Mouse (Mus musculus): Measurements from ENCODE around the gene Abhd15. TPM values are rescaled to one million over a fixed set of nuclear protein-coding genes. Genes with fewer than 3 reads are reported as not detected.

Abhd15 gene
- 10 to 100 TPM; 26.1 to 27.5 TPM for total RNA-seq (2021)
- long read RNA-seq, experiment 1, transcript Abhd15-201 (2 exons, 2,662 nt) = major isoform, 24 of 60 reads
- long read RNA-seq, experiment 1, partial matches to known transcripts = 12 of 60 reads
- long read RNA-seq, experiment 1, other reads (novel, unspliced or antisense) = 24 of 60 reads
- long read RNA-seq, experiment 2, partial matches to known transcripts = 0 of 15 reads
- long read RNA-seq, experiment 2, other reads (novel, unspliced or antisense) = 11 of 15 reads

DNA sequence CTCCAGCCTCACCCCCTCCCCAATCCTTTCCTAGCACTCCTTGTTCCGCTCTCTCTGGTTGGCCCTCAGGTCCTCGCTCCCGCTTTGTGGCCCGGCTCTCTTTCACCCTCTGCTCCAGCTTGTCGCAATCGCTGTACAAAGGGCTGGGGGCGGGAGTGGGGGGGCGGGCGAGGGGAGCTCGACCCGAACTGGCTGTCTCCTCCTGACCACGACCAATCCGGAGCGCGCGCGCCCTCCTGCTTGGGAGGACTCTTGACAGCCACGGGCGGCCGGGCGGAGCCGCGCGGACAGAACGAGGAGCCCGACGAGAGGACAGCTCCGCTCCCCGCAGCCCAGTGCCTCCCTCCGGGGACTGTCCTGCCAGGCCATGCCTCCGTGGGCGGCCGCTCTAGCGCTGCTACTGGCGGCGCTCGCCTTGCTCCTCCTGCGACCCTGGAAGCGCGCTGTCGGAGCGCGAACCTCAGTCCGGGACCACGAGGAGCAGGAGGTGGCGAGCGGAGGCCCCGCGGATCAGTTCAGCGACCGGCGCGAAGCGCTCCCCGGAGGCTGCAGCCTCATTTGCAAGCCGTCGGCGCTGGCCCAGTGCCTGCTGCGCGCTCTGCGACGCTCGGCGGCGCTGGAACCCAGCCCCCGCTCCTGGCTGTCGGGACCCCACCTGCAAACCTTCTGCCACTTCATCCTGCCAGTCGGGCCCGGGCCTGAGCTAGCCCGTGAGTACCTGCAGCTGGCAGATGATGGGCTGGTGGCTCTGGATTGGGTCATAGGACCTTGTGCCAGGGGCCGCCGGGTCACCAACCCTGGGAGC, at the start of gene Abhd15:
TSS of gene Abhd15 (plus strand) at position 290 of the 805 bp plus-strand sequence.
- DNase-seq = peak; percentile 95

DNA sequence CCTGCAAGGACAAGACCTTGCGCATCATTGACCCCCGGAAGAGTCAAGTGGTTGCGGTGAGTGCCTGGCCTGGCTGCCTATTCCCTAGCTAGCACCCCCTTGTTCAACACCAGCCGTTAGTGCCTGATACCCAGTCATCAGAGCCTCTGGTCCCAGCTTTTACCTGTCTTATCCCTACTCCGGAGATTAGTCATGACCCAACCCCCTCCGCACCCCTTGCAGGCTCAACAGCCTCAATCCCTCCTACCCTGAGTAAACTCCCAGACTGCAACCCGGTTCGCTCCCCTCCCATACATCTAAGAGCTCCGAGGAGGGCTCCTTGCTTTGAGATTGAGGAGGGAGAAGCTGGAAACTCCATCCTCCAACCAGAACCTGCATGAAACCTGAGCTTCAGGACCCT, 48.4 kb upstream of the Abhd15 start:
- DNase-seq = no peak

DNA sequence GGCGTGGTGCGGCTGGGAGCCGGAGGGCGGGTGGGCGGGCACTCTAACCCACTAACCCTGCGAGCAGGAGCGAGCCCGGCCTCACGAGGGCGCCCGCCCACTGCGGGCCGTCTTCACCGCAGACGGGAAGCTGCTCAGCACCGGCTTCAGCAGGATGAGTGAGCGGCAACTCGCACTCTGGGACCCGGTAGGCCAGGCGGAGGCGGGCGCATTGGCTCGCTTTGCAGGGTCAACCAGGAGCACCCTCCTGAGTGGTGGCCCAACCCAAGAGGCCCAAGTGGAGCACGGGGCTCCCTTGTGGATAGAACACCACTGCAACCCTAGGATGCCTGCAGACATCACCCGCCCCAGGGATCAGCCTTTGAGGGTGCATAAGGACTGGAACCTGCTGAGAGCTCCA, 47.8 kb upstream of the Abhd15 start:
- peak; percentile 86 for DNase-seq

DNA sequence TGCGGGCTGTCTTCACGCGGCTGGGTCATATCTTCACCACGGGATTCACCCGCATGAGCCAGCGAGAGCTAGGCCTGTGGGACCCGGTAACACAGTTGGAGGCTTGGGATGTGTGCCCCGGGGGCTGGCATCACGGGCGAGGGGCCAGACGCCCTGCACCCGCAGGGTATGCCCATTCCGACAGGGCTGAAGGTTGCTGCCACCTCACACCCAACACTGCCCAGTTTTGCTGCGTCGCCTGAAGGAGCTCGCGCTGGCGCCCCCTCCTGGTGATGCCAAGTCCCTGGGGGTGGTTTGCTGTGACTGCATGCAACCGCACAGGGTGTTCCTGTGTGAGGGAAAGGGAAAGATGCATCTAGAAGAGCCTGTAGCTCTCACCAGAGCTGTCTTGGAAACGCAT, 47.1 kb upstream of the Abhd15 start:
- DNase-seq = peak; percentile 89

DNA sequence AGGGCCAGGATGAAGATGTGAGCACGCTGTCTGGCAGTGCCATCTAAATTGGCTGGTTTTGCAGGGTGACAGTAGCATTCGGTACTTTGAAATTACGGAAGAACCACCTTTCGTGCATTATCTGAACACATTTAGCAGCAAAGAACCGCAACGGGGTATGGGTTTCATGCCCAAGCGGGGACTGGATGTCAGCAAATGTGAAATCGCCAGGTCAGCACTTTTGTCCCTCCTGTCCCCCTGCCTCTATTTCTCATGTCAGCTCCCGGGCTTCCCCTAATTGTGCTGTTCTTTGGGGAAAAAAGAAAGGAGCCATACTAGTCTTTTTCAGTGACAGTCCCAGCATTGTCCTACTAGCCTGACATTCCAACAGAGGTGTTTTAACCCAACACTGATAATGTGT, 46.5 kb upstream of the Abhd15 start:
- no peak for DNase-seq

DNA sequence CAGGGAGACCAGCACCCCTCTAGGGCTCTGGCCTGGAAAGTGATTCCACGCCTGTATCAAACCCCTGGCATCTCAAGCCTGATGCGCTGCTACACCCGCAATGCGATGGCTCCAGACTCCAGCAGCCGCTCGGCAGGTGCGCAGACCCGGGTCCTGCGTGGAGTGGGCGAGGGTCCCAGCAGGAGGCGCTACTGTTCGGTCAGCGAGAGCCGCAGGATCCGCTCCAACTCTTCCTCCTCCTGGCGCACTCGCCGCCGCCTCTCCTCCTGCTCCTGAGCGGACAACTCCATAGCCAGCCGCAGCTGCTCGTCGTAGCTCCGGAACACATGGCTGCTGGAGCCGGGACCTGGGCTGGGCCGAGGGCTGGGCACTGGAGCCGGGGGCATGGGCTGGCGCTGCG, 43.5 kb upstream of the Abhd15 start:
- DNase-seq = no peak

DNA sequence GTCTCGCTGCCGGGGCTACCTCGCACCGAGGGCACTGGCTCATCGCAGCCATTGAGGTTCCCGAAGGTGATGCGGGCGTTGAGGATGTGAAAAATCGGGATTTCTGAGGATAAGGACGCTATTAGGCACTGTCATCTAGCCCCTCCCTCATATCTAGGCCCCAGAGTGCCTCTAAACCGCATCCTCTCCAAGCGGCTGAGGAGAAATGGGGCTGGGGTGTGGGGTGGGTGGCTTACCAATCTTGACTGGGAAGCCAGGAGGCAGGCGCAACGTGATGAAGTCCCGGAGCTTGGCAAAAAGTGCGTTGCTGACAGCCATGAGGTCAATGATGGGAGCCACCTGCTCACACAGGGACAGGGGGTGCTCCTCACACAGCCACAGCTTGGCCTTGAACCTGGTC, 42.1 kb upstream of the Abhd15 start:
- no peak for DNase-seq

DNA sequence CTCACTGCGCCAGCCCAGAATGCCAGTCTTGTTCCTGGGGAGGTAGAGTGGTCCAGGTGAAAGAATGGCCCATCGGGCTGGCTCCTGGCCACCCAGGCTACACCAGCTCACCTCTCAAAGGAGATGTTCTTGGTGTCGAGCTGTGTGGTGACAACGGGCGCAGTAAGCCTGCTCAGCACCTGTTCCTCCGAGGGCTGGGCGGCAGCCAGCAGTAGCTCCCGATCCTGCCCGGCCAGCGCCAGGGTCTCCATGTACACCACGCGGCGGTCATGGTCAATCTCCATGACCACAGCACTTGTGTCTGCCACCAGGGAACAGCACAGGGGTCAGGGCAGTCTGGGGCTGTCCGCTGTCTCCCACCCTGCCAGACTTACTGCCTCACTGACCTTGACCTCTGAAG, 38.7 kb upstream of the Abhd15 start:
- no peak for DNase-seq

DNA sequence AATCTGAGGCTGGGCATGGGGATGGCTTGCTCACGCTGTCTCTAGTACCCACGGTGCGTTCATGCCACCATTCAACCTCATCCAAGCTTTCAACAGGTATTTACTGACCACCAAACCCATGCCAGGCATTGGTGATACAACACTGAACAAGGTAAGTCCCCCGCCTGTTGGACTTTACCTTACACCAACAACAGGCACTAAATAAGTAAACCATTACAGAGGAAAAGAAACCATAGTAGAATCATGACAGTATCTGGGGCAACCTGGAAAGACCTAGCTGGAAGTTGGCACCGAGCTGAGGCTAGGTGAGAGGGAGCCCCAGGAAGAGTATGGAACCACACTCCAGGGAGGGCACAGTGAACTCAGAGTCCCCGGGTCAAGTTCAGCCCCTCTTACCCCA, 38.0 kb upstream of the Abhd15 start:
- DNase-seq = no peak

DNA sequence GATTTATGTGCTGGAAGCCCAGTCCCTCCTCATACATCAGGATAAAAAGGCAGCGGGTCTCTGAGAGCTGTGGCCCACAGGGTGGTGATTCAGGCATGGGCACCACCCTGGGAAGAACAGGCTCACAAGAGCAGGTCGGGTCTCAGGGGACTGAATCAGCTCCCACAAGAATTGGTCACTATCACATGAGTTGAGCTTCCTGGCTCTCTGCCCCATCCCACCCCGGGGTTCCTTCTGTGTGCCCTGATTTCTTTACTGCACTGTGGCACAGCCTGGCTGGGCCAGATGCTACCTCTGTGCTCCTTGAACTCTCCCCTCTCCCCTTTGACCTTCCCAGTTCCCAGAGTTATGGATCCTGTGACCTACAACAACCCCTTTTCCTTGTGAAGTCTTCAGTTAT, 31.9 kb upstream of the Abhd15 start:
- DNase-seq = no peak

DNA sequence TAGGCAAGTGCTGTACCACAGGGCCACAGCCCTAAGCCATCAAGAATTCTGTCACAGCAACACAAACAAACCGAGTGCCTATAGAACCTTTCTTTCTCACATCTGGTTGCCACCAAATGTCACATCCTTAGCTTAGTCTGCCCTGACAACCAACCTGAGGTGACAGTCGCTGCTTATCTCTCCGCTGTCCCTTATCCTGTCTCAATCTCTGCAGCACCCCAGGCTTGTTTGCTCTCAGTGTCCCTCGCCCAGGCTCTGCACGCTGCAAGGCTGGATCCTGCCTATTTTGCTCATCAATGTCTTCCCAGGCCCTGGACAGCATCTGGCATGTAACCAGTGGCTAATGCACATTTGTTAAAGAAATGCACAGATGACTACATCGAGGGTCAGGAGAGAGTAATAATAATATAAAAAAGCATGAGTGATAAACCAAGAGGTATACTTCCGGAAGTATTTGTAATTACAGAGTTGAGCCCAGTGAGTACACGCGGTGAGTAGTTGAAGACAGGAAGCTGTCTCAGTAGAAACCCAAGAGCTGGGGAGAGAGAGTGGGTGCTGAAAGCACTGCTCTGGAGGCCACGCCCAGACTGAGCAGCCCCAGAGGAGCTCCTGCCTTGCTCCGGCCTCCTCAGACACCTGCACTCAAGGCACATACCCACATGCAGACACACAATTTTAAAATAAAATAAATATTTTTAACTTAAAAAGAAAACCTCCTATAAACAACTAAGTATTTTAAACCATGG, 31.2 kb upstream of the Abhd15 start:
- no peak for DNase-seq

DNA sequence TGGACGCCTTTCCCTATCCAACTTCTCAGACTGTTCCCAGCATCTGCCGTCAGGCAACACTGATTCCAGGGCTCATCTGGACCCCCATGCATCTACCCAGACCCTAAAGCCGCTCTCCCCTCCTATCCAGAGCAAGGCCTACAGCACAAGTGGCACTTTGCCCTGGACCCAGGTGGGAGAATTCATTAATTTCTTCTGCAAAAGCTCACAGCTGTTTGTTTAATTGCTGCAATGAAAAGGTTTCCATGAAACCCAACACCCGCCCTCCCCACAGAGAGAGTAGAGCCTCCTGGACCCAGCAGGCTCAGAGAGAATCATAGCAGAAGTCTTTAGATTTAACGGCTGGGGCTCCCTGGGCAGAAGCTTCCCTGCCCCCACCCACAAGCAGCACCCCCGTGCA, 29.7 kb upstream of the Abhd15 start:
- DNase-seq = no peak

DNA sequence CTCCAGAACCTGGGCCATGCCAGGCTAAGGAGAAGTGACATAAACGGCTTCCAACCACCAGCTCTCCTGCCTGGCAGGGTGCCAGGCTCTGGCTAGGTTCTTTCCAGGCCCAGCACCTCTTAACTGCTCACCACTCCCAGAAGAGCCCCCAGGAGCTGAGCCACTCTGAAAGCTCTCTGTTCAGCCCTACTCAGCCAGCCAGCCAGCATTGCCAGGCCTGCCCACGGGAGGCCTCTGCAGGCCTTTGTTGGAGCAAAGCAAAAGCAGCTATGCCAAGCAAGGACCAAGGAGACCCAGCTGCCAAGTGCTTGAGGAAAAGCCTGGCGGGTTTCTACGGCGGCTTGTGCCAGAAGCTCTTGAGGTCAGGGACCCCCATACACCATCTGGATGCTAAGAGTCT, 28.1 kb upstream of the Abhd15 start:
- DNase-seq = no peak

DNA sequence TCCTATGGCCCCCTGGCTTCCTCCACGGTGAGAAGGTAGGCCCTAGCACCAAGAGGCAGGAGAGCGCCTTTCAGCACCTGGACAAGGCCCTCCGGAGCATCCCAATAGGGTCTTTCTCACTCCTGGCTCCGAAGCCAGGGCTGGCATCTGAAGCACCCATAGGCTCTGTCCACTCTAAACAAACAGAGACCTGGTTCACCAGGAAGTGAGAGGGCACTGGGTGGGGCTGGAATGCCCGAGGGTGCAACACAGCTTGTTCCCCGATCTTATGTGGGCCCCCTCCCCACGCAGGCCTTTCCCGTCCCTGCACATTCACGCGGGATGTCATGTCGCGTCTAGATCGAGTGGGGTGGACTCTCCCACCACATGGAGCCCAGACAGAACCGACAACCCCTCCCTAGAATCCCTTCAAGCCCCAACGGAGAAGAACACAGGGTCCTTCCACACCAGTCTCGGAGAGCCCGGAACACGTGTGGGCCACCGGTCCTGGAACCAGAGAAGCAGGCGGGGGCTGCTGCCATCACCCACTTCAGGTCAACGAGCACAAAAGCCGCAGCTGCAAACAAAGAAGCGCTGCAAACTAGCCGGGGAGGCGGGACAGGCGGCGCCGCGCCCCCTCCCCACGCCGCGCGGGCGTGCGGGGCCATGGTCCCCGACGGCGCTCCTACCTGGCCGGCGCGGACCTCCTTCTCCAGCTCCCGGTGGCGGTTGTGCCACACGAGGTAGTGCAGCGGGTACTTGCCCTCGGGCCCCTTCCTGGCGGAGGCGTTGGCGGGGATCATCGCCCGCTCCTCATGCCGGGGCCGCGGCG, 25.9 kb upstream of the Abhd15 start:
- DNase-seq = no peak

DNA sequence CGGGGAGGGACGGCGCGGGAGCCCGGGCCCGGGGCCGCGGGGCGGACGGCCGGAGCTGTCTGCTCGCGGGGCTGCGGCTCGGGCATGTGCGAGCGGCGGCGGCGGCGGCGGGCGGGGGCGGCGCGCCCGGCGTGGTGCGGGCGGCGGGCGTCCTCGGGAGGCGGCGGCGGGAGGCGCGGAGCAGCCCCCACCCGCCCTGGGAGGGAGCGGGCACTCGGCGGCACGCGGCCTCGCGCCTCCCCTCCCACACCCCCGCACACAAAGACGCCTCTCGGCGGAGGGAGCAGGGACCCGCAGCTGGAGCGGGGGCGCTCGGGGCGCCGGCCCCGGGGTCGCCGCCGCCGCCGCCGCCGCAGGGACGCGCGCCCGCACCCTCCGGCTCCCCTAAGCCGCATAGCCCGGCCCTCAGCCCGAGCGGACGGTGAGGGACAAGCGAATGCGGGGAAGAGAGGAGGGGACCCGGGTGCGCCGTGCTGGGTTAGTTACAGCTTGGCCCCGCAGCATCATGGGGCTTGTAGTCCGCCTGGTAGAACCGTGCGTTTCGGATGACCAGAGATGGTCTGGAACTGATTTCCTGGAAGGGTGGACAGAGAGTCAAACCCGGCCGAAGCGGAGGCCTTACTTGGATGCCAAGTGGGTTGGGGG, 25.2 kb upstream of the Abhd15 start, which contains the start of gene Ankrd13b:
TSS of gene Ankrd13b (minus strand) at position 88 of the 645 bp plus-strand sequence.
- peak; percentile 85 for DNase-seq

DNA sequence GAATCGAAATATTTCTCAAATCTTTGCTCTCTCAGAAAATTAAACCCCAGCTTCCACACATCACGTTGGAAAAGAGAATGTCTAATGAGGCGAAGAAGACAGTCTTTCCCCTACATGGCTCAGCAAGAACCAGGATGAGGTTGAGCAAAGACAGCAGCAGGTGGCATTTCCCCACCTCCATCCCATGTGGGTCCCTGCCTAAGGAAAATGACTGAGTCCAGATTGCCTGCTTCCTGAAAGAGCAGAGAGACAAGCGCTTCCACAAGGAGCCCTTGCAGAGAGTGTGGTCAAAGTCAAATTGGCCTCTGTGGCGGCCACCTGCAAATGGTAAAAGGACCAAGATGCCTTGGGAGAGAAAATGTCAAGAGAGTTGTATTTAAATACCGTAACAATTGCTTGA, 24.5 kb upstream of the Abhd15 start:
- no peak for DNase-seq

DNA sequence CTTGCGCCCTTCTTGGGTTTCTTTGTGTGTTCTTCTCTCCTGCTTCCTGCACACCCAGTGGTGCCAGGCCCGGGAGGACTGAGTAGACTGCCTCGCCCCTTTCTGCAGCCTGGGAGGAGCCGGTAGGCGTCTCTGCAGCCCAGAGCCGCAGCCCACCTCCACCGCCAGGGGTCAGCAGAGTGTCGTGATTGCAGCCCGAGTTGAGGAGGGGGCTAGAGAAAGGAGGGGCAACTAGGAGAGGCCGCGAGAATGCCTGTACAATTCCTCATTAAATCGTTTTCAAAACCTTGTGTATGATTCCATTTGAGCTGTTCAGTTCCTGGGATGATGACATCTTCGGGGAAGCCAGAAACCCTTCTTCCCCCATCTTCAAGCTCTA, 23.8 kb upstream of the Abhd15 start:
- DNase-seq = peak; percentile 93

DNA sequence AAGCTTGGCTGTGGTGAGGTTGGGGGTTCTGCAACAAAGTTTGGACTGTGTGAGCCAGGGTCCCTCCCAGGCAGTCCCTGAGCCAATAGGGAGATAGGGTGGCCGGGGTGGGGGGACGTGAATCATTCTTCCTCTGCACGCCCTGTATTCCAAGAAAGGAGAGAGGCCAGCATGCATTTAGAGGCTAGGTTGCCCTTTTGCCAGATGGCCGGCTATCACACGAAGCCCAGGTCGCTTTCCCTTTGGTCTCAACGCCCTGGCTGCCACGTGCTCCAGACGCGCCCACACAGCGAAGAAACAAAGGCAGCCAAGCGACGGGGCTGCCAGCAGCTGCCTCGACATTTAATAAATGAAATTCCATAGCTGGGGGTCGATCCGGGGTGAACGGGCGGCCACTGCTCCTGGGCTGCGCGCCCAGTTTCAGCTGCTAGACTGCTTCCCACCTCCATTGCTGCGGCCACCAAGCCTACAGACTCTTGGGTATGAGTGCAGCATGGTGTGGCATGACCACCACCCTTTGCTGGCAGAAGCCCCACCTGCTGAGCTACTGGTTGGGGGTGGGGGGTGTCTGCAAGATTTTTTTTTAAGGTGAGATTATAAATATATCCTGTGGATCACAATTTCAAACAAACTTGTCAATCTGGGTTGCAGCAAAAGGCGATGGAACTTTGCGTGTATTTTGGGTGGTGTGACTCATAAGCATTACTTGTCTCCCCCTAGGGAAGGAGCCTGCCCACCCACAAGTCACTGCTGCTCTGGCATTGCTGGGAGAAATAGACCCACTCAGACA, 23.2 kb upstream of the Abhd15 start:
- DNase-seq = peak; percentile 71

DNA sequence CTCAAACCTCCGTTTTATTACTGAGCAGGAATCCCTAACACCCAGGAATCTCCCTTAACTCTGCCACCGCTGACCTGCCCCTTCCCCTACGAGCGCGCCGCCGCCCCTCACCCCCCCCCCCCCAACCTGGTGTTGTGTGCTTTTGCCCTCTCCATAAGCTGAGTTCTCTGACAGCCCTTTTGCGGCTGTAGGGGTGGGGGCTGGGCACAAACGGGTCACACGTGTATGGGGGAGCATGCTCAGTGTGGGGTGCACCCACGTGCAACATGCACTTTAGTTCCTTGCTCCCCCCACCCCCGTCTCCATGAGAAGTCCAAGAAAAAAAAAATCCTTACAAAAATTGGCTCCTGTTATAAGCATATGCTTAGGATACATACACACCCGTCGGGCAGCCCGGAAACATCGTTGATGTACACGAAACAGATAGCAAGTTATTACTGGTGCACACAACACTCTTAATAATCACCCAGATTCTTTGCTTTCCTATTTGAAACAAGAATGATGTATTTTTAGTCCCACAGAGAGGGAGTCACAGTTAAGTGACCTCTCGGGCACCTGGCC, 22.5 kb upstream of the Abhd15 start:
- no peak for DNase-seq

DNA sequence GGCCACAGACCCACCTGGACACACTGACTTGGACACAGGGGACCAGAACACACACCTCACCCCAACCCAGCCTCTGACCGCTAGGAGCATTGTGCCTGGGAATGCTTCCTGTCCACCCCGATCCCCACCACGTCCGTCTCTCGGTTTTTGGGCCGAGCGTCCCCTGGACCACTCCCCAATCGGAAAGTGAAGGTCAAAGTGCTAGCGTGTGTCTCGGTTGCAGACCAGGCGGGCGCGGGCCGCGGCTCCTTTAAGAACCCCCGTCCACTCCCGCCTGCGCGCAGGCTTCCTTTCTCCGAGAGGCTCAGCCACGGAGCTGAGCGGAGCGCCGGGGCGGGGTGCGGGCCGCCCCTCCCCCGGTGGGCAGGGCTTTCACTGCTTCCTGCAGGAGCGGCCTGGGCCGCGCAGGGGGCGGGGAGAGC, 22.0 kb upstream of the Abhd15 start:
- DNase-seq = peak; percentile 98

Measured in adrenal gland, postnatal 10 days (tissue).